Mouse (Mus musculus): ENCODE measurements around the gene Gm13697. TPM values are rescaled to one million over a fixed set of nuclear protein-coding genes. Genes with fewer than 3 reads are reported as not detected.
"Not testable (repeated sequence)": the region's sequence is repeated elsewhere in the genome, so short reads cannot be mapped to it uniquely, and the experiment has no call there.

The Gm13697 gene
- polyA plus RNA-seq, 1 experiment: not detected

DNA sequence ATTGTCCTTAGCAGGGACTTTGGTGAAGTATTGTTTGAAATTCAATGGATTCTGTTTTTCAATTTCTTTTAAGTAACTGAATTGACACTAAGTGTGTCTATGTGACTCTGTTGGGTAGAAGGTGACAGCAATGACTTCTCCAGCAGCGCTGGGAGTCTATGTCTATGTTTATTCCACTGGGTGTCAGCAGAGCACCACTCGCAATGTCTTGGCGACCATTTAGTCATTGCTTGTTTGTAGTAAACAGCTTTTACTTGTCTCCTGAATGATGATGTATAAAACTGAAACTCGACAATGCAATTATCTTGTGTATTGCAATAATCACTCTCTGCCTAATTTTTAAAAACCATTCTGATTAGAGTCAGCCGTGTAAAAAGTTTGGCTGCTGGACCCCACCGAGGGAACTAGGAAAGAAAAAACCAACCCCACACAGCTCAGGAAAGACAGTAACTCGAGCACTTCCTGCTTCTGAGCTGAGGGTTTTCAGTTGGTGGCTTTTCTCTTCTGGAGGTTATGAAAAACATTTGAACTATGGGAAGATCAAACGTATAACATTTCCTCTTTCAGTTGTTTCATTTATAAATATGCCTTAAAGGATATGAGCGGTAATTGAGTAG is 9.2 kb downstream of the Gm13697 start:
- peak; percentile 4 to 61 for DNase-seq (ENCODE audit: low read depth in 1 of 2, low spot score in 2 of 2)
- not testable (repeated sequence) for H3K4me1 ChIP-seq (ENCODE audit: control insufficient read depth, insufficient read depth, insufficient read length); H3K36me3 ChIP-seq (ENCODE audit: control insufficient read depth, insufficient read depth, low read length); H3K27ac ChIP-seq (ENCODE audit: insufficient read depth, low read length); H3K4me3 ChIP-seq (ENCODE audit: extremely low read depth, insufficient read depth, insufficient read length); H3K27me3 ChIP-seq (ENCODE audit: control insufficient read depth, insufficient read depth, low read length)
- 1% methylated on average over 8 of the region's 9 CpGs for WGBS

GRCm38 (mm10) chr2:83994526-83994925 is 10.0 kb downstream of the Gm13697 start:
- not testable (repeated sequence) for H3K4me1 ChIP-seq (ENCODE audit: control insufficient read depth, insufficient read depth, insufficient read length); DNase-seq (ENCODE audit: low read depth in 1 of 2, low spot score in 2 of 2); H3K27me3 ChIP-seq (ENCODE audit: control insufficient read depth, insufficient read depth, low read length); H3K4me3 ChIP-seq (ENCODE audit: extremely low read depth, insufficient read depth, insufficient read length); H3K36me3 ChIP-seq (ENCODE audit: control insufficient read depth, insufficient read depth, low read length); H3K27ac ChIP-seq (ENCODE audit: insufficient read depth, low read length)
- WGBS: 32% methylated on average over 3 of the region's 3 CpGs

DNA sequence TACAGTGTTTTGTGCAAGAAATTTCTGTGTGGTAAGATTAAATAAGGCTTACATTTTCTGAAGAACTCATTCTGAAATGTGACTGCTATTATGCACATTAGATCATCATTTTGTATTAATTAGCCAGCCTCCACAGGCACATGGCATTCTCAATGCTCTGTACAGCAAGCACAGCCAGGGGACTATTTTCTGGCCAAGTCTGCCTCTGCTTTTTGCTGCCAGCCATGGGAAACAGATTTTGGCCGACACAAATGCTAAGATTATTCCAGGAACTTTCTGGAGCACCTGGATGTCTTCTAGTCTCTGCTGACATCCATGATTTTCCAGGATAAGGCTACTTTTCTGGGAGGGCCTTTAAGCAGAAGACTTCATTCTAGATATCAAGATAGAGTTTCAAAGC is 24.4 kb downstream of the Gm13697 start:
- H3K27ac ChIP-seq (ENCODE audit: insufficient read depth, low read length): no peak overlapping the region
- H3K36me3 ChIP-seq (ENCODE audit: control insufficient read depth, insufficient read depth, low read length): no peaks in the 10 kb centered on the region
- DNase-seq (ENCODE audit: low read depth in 1 of 2, low spot score in 2 of 2): no peak
- H3K4me1 ChIP-seq (ENCODE audit: control insufficient read depth, insufficient read depth, insufficient read length): no peaks in the 10 kb centered on the region
- TF ChIP-seq CTCF (IDR thresholded peaks at IDR 0.05; ENCODE audit: extremely low read depth, insufficient read depth, insufficient read length, insufficient replicate concordance): no peak
- 70% methylated on average over 1 of the region's 1 CpGs for WGBS
- no peaks in the 10 kb centered on the region for H3K27me3 ChIP-seq (ENCODE audit: control insufficient read depth, insufficient read depth, low read length)
- H3K4me3 ChIP-seq (ENCODE audit: extremely low read depth, insufficient read depth, insufficient read length): no peak overlapping the region

DNA sequence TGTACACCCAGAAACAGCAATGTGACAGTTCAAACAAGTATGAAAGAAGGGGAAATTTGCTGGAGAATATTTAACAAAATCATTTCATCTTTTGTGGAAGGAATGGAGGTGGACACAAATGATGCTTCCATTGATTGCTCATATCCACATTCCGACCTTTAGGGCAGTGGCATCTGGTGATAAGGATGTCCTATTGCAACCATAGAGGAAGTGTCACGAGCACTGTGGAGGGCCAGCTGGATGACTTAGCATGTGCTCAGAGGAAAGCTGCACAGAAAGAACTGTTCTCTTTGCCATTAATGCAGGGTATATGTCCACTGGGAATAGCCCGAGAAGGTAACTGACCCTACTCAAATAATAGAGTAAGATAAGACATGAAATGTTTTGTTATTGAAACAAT is 25.3 kb downstream of the Gm13697 start:
- TF ChIP-seq POLR2A (IDR thresholded peaks at IDR 0.05; ENCODE audit: low read depth, low read length) (no peak), CTCF (IDR thresholded peaks at IDR 0.05; ENCODE audit: extremely low read depth, insufficient read depth, insufficient read length, insufficient replicate concordance) (no peak)
- WGBS: 24% methylated on average over 3 of the region's 3 CpGs
- H3K27me3 ChIP-seq (ENCODE audit: control insufficient read depth, insufficient read depth, low read length): no peaks in the 10 kb centered on the region
- no peak overlapping the region for H3K27ac ChIP-seq (ENCODE audit: insufficient read depth, low read length)
- no peak for DNase-seq (ENCODE audit: low read depth in 1 of 2, low spot score in 2 of 2)
- no peaks in the 10 kb centered on the region for H3K4me1 ChIP-seq (ENCODE audit: control insufficient read depth, insufficient read depth, insufficient read length)
- H3K36me3 ChIP-seq (ENCODE audit: control insufficient read depth, insufficient read depth, low read length): no peaks in the 10 kb centered on the region
- H3K4me3 ChIP-seq (ENCODE audit: extremely low read depth, insufficient read depth, insufficient read length): no peak overlapping the region

GRCm38 (mm10) chr2:84014572-84014971 is 30.0 kb downstream of the Gm13697 start:
- Histone ChIP-seq H3K4me3 (ENCODE audit: extremely low read depth, insufficient read depth, insufficient read length) (no peak overlapping the region), H3K36me3 (ENCODE audit: control insufficient read depth, insufficient read depth, low read length) (no peaks in the 10 kb centered on the region), H3K27me3 (ENCODE audit: control insufficient read depth, insufficient read depth, low read length) (no peaks in the 10 kb centered on the region), H3K4me1 (ENCODE audit: control insufficient read depth, insufficient read depth, insufficient read length) (peaks cover 3% of the 10 kb centered on the region; the same call in 1 of the 2 replicates), H3K27ac (ENCODE audit: insufficient read depth, low read length) (no peak overlapping the region)
- WGBS: 75% methylated on average over 6 of the region's 6 CpGs
- TF ChIP-seq POLR2A (IDR thresholded peaks at IDR 0.05; ENCODE audit: low read depth, low read length) (no peak), CTCF (IDR thresholded peaks at IDR 0.05; ENCODE audit: extremely low read depth, insufficient read depth, insufficient read length, insufficient replicate concordance) (no peak)
- DNase-seq (ENCODE audit: low read depth in 1 of 2, low spot score in 2 of 2): no peak

DNA sequence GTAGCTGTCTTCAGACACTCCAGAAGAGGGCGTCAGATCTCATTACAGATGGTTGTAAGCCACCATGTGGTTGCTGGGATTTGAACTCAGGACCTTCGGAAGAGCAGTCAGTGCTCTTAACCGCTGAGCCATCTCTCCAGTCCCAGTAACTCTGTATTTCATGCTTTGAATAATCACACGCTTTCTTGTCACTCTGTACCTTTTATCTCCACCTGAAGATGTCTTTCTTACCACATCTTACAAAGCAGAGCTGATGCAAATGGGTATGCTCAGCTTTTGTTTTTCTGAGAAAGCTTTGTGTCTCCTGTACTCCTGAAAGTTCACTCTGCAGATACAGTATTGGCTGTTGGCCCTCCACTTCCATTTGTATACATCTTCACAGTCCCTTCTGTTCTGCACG is 31.7 kb downstream of the Gm13697 start:
- 72% methylated on average over 5 of the region's 5 CpGs for WGBS
- H3K4me1 ChIP-seq (ENCODE audit: control insufficient read depth, insufficient read depth, insufficient read length); H3K36me3 ChIP-seq (ENCODE audit: control insufficient read depth, insufficient read depth, low read length); H3K27ac ChIP-seq (ENCODE audit: insufficient read depth, low read length); H3K4me3 ChIP-seq (ENCODE audit: extremely low read depth, insufficient read depth, insufficient read length); H3K27me3 ChIP-seq (ENCODE audit: control insufficient read depth, insufficient read depth, low read length): not testable (repeated sequence)
- peak in 1 of 2 experiments; percentile 26 for DNase-seq (ENCODE audit: low read depth in 1 of 2, low spot score in 2 of 2)

DNA sequence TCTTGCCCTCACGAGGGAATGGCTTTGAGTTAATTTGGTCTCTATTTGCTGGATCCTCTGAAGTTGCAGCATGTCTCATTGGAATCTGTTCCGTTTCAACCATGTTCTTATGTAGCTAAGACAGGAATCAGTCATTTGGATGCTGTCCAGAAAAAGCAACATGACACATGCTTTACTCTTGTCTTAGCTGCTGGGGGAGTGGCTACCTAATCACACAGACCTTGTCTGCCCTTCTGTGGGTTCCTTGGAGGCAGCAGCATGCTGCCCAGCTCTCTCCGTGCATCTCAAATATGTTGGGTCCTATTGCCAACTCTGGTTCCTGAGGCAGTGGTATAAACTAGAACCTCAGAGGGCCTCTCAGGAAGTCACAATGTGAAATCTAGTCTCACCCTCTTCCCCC is 33.8 kb downstream of the Gm13697 start:
- Histone ChIP-seq H3K36me3 (ENCODE audit: control insufficient read depth, insufficient read depth, low read length) (no peaks in the 10 kb centered on the region), H3K4me1 (ENCODE audit: control insufficient read depth, insufficient read depth, insufficient read length) (peaks cover 6% of the 10 kb centered on the region; the same call in 1 of the 2 replicates), H3K4me3 (ENCODE audit: extremely low read depth, insufficient read depth, insufficient read length) (no peak overlapping the region), H3K27ac (ENCODE audit: insufficient read depth, low read length) (no peak overlapping the region), H3K27me3 (ENCODE audit: control insufficient read depth, insufficient read depth, low read length) (no peaks in the 10 kb centered on the region)
- TF ChIP-seq POLR2A (IDR thresholded peaks at IDR 0.05; ENCODE audit: low read depth, low read length): no peak
- no peak for TF ChIP-seq CTCF (IDR thresholded peaks at IDR 0.05; ENCODE audit: extremely low read depth, insufficient read depth, insufficient read length, insufficient replicate concordance)
- 42% methylated on average over 3 of the region's 3 CpGs for WGBS
- DNase-seq (ENCODE audit: low read depth in 1 of 2, low spot score in 2 of 2): no peak

Measured in spleen, adult 2 months (tissue).